15 mouse cellular contexts compared by ENCODE assay signal in genomic region chr10:61374771-61375481, GRCm38 (mm10). TPM values are rescaled to one million over a fixed set of nuclear protein-coding genes. Genes with fewer than 3 reads are reported as not detected.
DNase-seq lines count a peak whose midpoint lies in the region; ATAC-seq and TF ChIP-seq lines count a peak whose summit lies in the region.
"Had no signal": no experiment of that assay in that cellular context is flagged by ENCODE, and none has a peak within 500 bp of the region (broad histone marks: within the 10 kb centered on the region; RNA-seq: fewer than 3 reads in every experiment).

No protein-coding gene starts in this region.

- peaks cover 4% of the 10 kb centered on the region; the same call in 1 of the 2 replicates for H3K79me2 ChIP-seq in macrophage (ENCODE audit: inconsistent target)

- no peaks in the 10 kb centered on the region for H3K27me3 ChIP-seq in forebrain, embryonic 10.5 days (ENCODE audit: poor library complexity, severe bottlenecking)
- H3K27me3 ChIP-seq in forebrain, embryonic 11.5 days (ENCODE audit: control insufficient read depth, insufficient read depth, low read length), result no peaks in the 10 kb centered on the region
- H3K27me3 ChIP-seq in kidney, postnatal 0 days (ENCODE audit: insufficient read depth, low read length), result no peaks in the 10 kb centered on the region
- H3K27me3 ChIP-seq: embryonic facial prominence, embryonic 15.5 days had no signal

- WGBS in forebrain, embryonic 10.5 days, result 85% methylated on average over 6 of the region's 6 CpGs
- WGBS in forebrain, embryonic 11.5 days, result 82% methylated on average over 6 of the region's 6 CpGs
- WGBS in kidney, postnatal 0 days, result 33% methylated on average over 6 of the region's 6 CpGs
- 79% methylated on average over 6 of the region's 6 CpGs for WGBS in macrophage (ENCODE audit: missing documents)

- H3K4me2 ChIP-seq in forebrain, embryonic 11.5 days (ENCODE audit: low read depth, low read length, severe bottlenecking), result no peak overlapping the region
- 0 out of 2 replicates have a peak overlapping the region, but pooled peaks have one; percentile 11 for H3K4me2 ChIP-seq in kidney, postnatal 0 days (ENCODE audit: low read length)
- H3K4me2 ChIP-seq: embryonic facial prominence, embryonic 15.5 days had no signal

- peaks cover 66% of the 10 kb centered on the region for H3K4me1 ChIP-seq in forebrain, embryonic 10.5 days
- 0 out of 2 replicates have a peak, but pooled peaks cover 1% of the 10 kb centered on the region for H3K4me1 ChIP-seq in forebrain, embryonic 11.5 days (replicated peaks; ENCODE audit: control insufficient read depth, insufficient read depth, low read length)
- H3K4me1 ChIP-seq in kidney, postnatal 0 days (replicated peaks; ENCODE audit: insufficient read depth, low read length), result peaks cover 54% of the 10 kb centered on the region

- no peak overlapping the region for H3K4me3 ChIP-seq in forebrain, embryonic 10.5 days
- no peak overlapping the region for H3K4me3 ChIP-seq in forebrain, embryonic 11.5 days (ENCODE audit: low read depth, low read length)
- H3K4me3 ChIP-seq in kidney, postnatal 0 days (replicated peaks; ENCODE audit: low read depth, low read length), result no peak overlapping the region
- no peak overlapping the region for H3K4me3 ChIP-seq in macrophage (ENCODE audit: inconsistent target)
- H3K4me3 ChIP-seq: embryonic facial prominence, embryonic 15.5 days had no signal

- DNase-seq in forebrain, embryonic 10.5 days (ENCODE audit: extremely low spot score, low spot score), result no peak
- no peak for DNase-seq in forebrain, embryonic 11.5 days (ENCODE audit: low spot score)
- DNase-seq in kidney, postnatal 0 days (ENCODE audit: low spot score), result peak; percentile 83
- DNase-seq in kidney, adult 8-10 months, result no peak
- no peak for DNase-seq in adrenal gland, postnatal 10 days
- no peak for DNase-seq in adrenal gland, postnatal 4 days (ENCODE audit: low spot score in 2 of 2)
- DNase-seq: cerebellum, adult 9-10 months; gastrocnemius, postnatal 10 days; kidney, adult 11 months; midbrain, embryonic 14.5 days had no signal

- 0 out of 2 replicates have a peak overlapping the region, but pooled peaks have one; percentile 31 for H3K27ac ChIP-seq in forebrain, embryonic 10.5 days
- H3K27ac ChIP-seq in forebrain, embryonic 11.5 days (ENCODE audit: low read depth, low read length), result no peak overlapping the region
- peak overlapping the region; percentile 55 for H3K27ac ChIP-seq in kidney, postnatal 0 days
- peak overlapping the region; percentile 33 for H3K27ac ChIP-seq in macrophage
- H3K27ac ChIP-seq: embryonic facial prominence, embryonic 15.5 days had no signal

- peaks cover 3% of the 10 kb centered on the region; the same call in 1 of the 2 replicates for H3K9me3 ChIP-seq in forebrain, embryonic 10.5 days
- H3K9me3 ChIP-seq in forebrain, embryonic 11.5 days (ENCODE audit: control insufficient read depth, low read length), result no peaks in the 10 kb centered on the region
- no peaks in the 10 kb centered on the region for H3K9me3 ChIP-seq in kidney, postnatal 0 days (replicated peaks; ENCODE audit: low read length)

- no peak overlapping the region for H3K9ac ChIP-seq in forebrain, embryonic 11.5 days (ENCODE audit: low read length)
- no peak overlapping the region for H3K9ac ChIP-seq in kidney, postnatal 0 days (ENCODE audit: low read depth, low read length)
- H3K9ac ChIP-seq: embryonic facial prominence, embryonic 15.5 days had no signal

- TF ChIP-seq CTCF in kidney, postnatal 0 days (IDR thresholded peaks at IDR 0.05; ENCODE audit: low read depth), result no peak

- peaks cover 4% of the 10 kb centered on the region; the same call in 1 of the 2 replicates for H3K36me3 ChIP-seq in forebrain, embryonic 10.5 days (replicated peaks)
- no peaks in the 10 kb centered on the region for H3K36me3 ChIP-seq in forebrain, embryonic 11.5 days (ENCODE audit: control insufficient read depth, insufficient read depth, low read length)
- no peaks in the 10 kb centered on the region for H3K36me3 ChIP-seq in kidney, postnatal 0 days (ENCODE audit: insufficient read depth, low read length)
- H3K36me3 ChIP-seq in macrophage (ENCODE audit: inconsistent target), result no peaks in the 10 kb centered on the region
- H3K36me3 ChIP-seq: embryonic facial prominence, embryonic 15.5 days had no signal

- ATAC-seq in forebrain, embryonic 11.5 days (replicated peaks; ENCODE audit: low FRiP score), result no peak
- ATAC-seq in kidney, postnatal 0 days (replicated peaks; ENCODE audit: low FRiP score, low read depth), result peak; percentile 47
- peak; percentile 75 for ATAC-seq in common myeloid progenitor, adult 5-6 weeks (replicated peaks; ENCODE audit: low read depth, poor library complexity, severe bottlenecking)
- ATAC-seq: activated CD4-positive, CD25-positive, alpha-beta regulatory T cell, adult 4 months had no signal

RNA-seq across cellular contexts. Expression of gene Pald1, which starts 8.4 kb away (rescaled TPM):
- 36.0 and 36.2 TPM in 2 replicates for polyA plus RNA-seq in forebrain, embryonic 10.5 days (2016; fragmentation: Nextera tagmentation; extraction: Ambion mirVana)
- 21.3 and 22.9 TPM in 2 replicates for polyA plus RNA-seq in forebrain, embryonic 11.5 days (2014; fragmentation: Nextera tagmentation; extraction: Ambion mirVana)
- 20.2 and 24.8 TPM in 2 replicates for polyA plus RNA-seq in kidney, postnatal 0 days (2015; fragmentation: Nextera tagmentation; extraction: Ambion mirVana)
- 0.09 TPM in 1 of 2 replicates, not detected in the other for total RNA-seq in common myeloid progenitor, adult 5-6 weeks (2017)
- 1 to 10 TPM in 8 of 26 experiments, under 1 TPM in 15, not detected in 3; 0.15 to 3.0 (median 0.77) TPM for total RNA-seq in macrophage (2018; cell fraction: chromatin; rRNA removed)
- under 1 TPM; 0.14 to 0.61 (median 0.29) TPM for total RNA-seq in macrophage (2018; cell fraction: cytosol; rRNA removed)
- 10 to 100 TPM in 1 of 26 experiments, 1 to 10 TPM in 3, under 1 TPM in 20, not detected in 2; 0.18 to 14.4 (median 0.57) TPM for total RNA-seq in macrophage (2018; cell fraction: nucleus; rRNA removed)
- 0.13 to 6.3 TPM (median 0.63 TPM) in 3 replicates for polyA plus RNA-seq in macrophage (2018)
- total RNA-seq in adrenal gland, postnatal 10 days (2021), result 10 to 100 TPM; 53.0 to 66.0 TPM
- 10 to 100 TPM; 34.5 to 35.9 TPM for total RNA-seq in adrenal gland, postnatal 4 days (2021)
- polyA plus RNA-seq: activated CD4-positive, CD25-positive, alpha-beta regulatory T cell, adult 4 months had no signal

RNA-seq across cellular contexts. Expression of gene Nodal, which starts 42.8 kb away (rescaled TPM):
- polyA plus RNA-seq in forebrain, embryonic 10.5 days (2016; fragmentation: Nextera tagmentation; extraction: Ambion mirVana), result 0.42 and 0.50 TPM in 2 replicates
- polyA plus RNA-seq in forebrain, embryonic 11.5 days (2014; fragmentation: Nextera tagmentation; extraction: Ambion mirVana), result not detected in 2 replicates
- 0.36 and 0.45 TPM in 2 replicates for polyA plus RNA-seq in kidney, postnatal 0 days (2015; fragmentation: Nextera tagmentation; extraction: Ambion mirVana)
- total RNA-seq in common myeloid progenitor, adult 5-6 weeks (2017), result not detected in 2 replicates
- not detected for total RNA-seq in macrophage (2018; cell fraction: chromatin; rRNA removed)
- under 1 TPM in 5 of 26 experiments, not detected in 21; 0.07 to 0.15 (median 0.13) TPM for total RNA-seq in macrophage (2018; cell fraction: cytosol; rRNA removed)
- not detected for total RNA-seq in macrophage (2018; cell fraction: nucleus; rRNA removed)
- not detected in 3 replicates for polyA plus RNA-seq in macrophage (2018)
- total RNA-seq in adrenal gland, postnatal 10 days (2021), result under 1 TPM in 1 of 2 experiments, not detected in 1; 0.36 TPM
- under 1 TPM in 1 of 2 experiments, not detected in 1; 0.14 TPM for total RNA-seq in adrenal gland, postnatal 4 days (2021)
- polyA plus RNA-seq: activated CD4-positive, CD25-positive, alpha-beta regulatory T cell, adult 4 months; midbrain, embryonic 14.5 days; stomach, embryonic 14.5 days had no signal
